Mouse (Mus musculus) myocyte (in vitro differentiated cells): ENCODE measurements around the gene Atp11a. TPM values are rescaled to one million over a fixed set of nuclear protein-coding genes. Genes with fewer than 3 reads are reported as not detected.

ENCODE experiments used
- H3K27me3 ChIP-seq: one replicate; pipeline ENCODE4 v1.6.1; 2011; ENCODE audit not compliant: control insufficient read depth, insufficient read depth, insufficient read length
- H3K36me3 ChIP-seq: one replicate; pipeline ENCODE4 v1.6.1; 2011; ENCODE audit not compliant: control insufficient read depth, insufficient read depth
- H3K4me2 ChIP-seq: one replicate; pipeline ENCODE4 v1.6.1; 2011; ENCODE audit warnings: low read depth, control low read depth
- H3K4me3 ChIP-seq: one replicate; pipeline ENCODE4 v1.5.1; 2011; ENCODE audit warnings: mild to moderate bottlenecking, control low read depth, moderate library complexity
- H3K79me2 ChIP-seq: one replicate; pipeline ENCODE4 v1.6.1; 2011; ENCODE audit not compliant: control insufficient read depth, insufficient read depth
- H3ac ChIP-seq: one replicate; pipeline ENCODE4 v1.6.1; 2011; ENCODE audit not compliant: control insufficient read depth, insufficient read length
- CEBPB ChIP-seq: IDR thresholded peaks from 2 replicates; pipeline ENCODE4 v1.6.1; 2011; ENCODE audit warnings: mild to moderate bottlenecking, moderate library complexity; ENCODE audit not compliant: poor library complexity, insufficient read depth, severe bottlenecking
- E2F4 ChIP-seq: IDR thresholded peaks from one replicate; pipeline ENCODE4 v1.6.1; 2011; ENCODE audit warnings: mild to moderate bottlenecking, control low read depth, moderate library complexity; ENCODE audit not compliant: insufficient read depth
- MAX ChIP-seq: IDR thresholded peaks from one replicate; pipeline ENCODE4 v1.6.1; 2011; ENCODE audit warnings: low read depth, mild to moderate bottlenecking, control low read depth
- MYOD1 ChIP-seq, 3 experiments: IDR thresholded peaks; one replicate each; pipeline ENCODE4 v1.6.1; 2011; ENCODE audit warnings: control low read depth in 2 of 3, low read depth in 2 of 3, mild to moderate bottlenecking in 2 of 3, moderate library complexity in 1 of 3; ENCODE audit not compliant: insufficient read length in 2 of 3, control insufficient read depth in 1 of 3
- MYOG ChIP-seq, 3 experiments: IDR thresholded peaks; one replicate each; pipeline ENCODE4 v1.6.1; 2011; ENCODE audit warnings: control low read depth in 2 of 3, low read depth in 2 of 3, mild to moderate bottlenecking in 2 of 3; ENCODE audit not compliant: insufficient read length in 2 of 3, control insufficient read depth in 1 of 3, insufficient read depth in 1 of 3
- POLR2A ChIP-seq: IDR thresholded peaks from one replicate; pipeline ENCODE4 v1.6.1; 2011; ENCODE audit warnings: low read depth, mild to moderate bottlenecking, control low read depth, moderate library complexity; ENCODE audit not compliant: insufficient read length
- POLR2AphosphoS2 ChIP-seq: IDR thresholded peaks from one replicate; pipeline ENCODE4 v1.6.1; 2011; ENCODE audit warnings: low read depth, control low read depth; ENCODE audit not compliant: insufficient read length
- REST ChIP-seq: IDR thresholded peaks from one replicate; pipeline ENCODE4 v1.6.1; 2011; ENCODE audit warnings: mild to moderate bottlenecking, control low read depth, moderate library complexity; ENCODE audit not compliant: insufficient read depth, insufficient read length
- SRF ChIP-seq: IDR thresholded peaks from one replicate; pipeline ENCODE4 v1.6.1; 2011; ENCODE audit warnings: low read depth; ENCODE audit not compliant: control insufficient read depth, insufficient read length
- TCF12 ChIP-seq: IDR thresholded peaks from one replicate; pipeline ENCODE4 v1.6.1; 2011; ENCODE audit warnings: mild to moderate bottlenecking, control low read depth; ENCODE audit not compliant: poor library complexity, insufficient read depth, severe bottlenecking
- TCF3 ChIP-seq: IDR thresholded peaks from one replicate; pipeline ENCODE4 v1.6.1; 2011; ENCODE audit warnings: low read depth, control low read depth; ENCODE audit not compliant: insufficient read length
- USF1 ChIP-seq: IDR thresholded peaks from one replicate; pipeline ENCODE4 v1.6.1; 2011; ENCODE audit warnings: low read depth, mild to moderate bottlenecking, control low read depth, moderate library complexity
- polyA plus RNA-seq: library from polyadenylated mRNA; unstranded; fragments of >200 nt; fragmentation: generic; extraction: Trizol; gene quantifications from one replicate; pipeline ENCODE4 v1.2.1, GENCODE M21; 2012; ENCODE audit warnings: missing spikeins

The Atp11a gene
- polyA plus RNA-seq, 1 experiment, result 13.8 TPM

DNA sequence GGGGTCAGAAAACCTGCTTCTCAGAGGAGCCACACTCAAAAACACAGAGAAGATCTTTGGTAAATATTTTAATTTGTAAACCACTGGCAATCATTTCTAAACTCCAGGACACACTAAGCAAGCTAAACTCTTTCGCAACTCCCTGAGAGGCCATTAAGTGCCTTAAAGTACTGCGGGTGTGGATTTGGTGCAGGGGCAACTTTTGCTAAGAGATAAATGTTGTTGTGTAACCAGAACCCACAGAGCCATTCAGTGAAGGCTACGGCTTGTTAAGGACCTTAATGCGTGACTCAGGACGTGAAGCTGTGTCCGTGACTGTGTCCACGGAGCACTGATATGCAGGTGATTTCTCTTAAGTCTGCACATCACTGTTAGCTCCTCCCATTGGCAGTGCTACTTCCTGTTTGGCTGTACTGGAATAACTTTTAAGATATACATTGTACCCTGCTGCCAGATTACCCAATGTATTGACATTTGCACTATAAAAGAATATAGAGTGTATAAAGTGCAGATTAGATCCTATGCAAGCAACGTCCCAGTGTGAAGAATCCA lies 68.9 kb downstream of the Atp11a start:
- TF ChIP-seq SRF (no peak), MAX (no peak), TCF3 (no peak), POLR2AphosphoS2 (no peak), MYOG (IDR thresholded peaks at IDR 0.05; ENCODE audit: control insufficient read depth in 1 of 3, insufficient read depth in 1 of 3, insufficient read length in 2 of 3, low read depth in 2 of 3) (no peak), CEBPB (no peak), MYOD1 (IDR thresholded peaks at IDR 0.05; ENCODE audit: control insufficient read depth in 1 of 3, insufficient read length in 2 of 3, low read depth in 2 of 3) (no peak), USF1 (no peak), E2F4 (no peak), POLR2A (no peak), REST (no peak), TCF12 (no peak)
- Histone ChIP-seq H3K79me2 (no peaks in the 10 kb centered on the region), H3K27me3 (no peaks in the 10 kb centered on the region), H3K36me3 (peaks cover 16% of the 10 kb centered on the region), H3K4me3 (no peak overlapping the region), H3ac (no peak overlapping the region), H3K4me2 (no peak overlapping the region)

GRCm38 (mm10) chr8:12827124-12827523 lies 70.3 kb downstream of the Atp11a start:
- Histone ChIP-seq H3ac (no peak overlapping the region), H3K36me3 (peaks cover 16% of the 10 kb centered on the region), H3K4me3 (no peak overlapping the region), H3K4me2 (no peak overlapping the region), H3K27me3 (no peaks in the 10 kb centered on the region), H3K79me2 (no peaks in the 10 kb centered on the region)
- no peak for TF ChIP-seq MYOG (IDR thresholded peaks at IDR 0.05; ENCODE audit: control insufficient read depth in 1 of 3, insufficient read depth in 1 of 3, insufficient read length in 2 of 3, low read depth in 2 of 3)
- TF ChIP-seq E2F4, result no peak
- no peak for TF ChIP-seq REST
- TF ChIP-seq MYOD1 (IDR thresholded peaks at IDR 0.05; ENCODE audit: control insufficient read depth in 1 of 3, insufficient read length in 2 of 3, low read depth in 2 of 3), result no peak

GRCm38 (mm10) chr8:12828298-12828697 lies 71.5 kb downstream of the Atp11a start:
- no peak for TF ChIP-seq MAX
- no peak for TF ChIP-seq CEBPB
- TF ChIP-seq E2F4, result no peak
- TF ChIP-seq USF1, result no peak
- TF ChIP-seq TCF12, result no peak
- TF ChIP-seq REST, result no peak
- no peak for TF ChIP-seq SRF
- no peak for TF ChIP-seq POLR2A
- no peak for TF ChIP-seq POLR2AphosphoS2
- no peak for TF ChIP-seq MYOG (IDR thresholded peaks at IDR 0.05; ENCODE audit: control insufficient read depth in 1 of 3, insufficient read depth in 1 of 3, insufficient read length in 2 of 3, low read depth in 2 of 3)
- TF ChIP-seq TCF3, result no peak
- H3K36me3 ChIP-seq, result peaks cover 16% of the 10 kb centered on the region
- H3ac ChIP-seq, result no peak overlapping the region
- no peaks in the 10 kb centered on the region for H3K27me3 ChIP-seq
- no peak overlapping the region for H3K4me2 ChIP-seq
- no peak overlapping the region for H3K4me3 ChIP-seq
- H3K79me2 ChIP-seq, result no peaks in the 10 kb centered on the region

DNA sequence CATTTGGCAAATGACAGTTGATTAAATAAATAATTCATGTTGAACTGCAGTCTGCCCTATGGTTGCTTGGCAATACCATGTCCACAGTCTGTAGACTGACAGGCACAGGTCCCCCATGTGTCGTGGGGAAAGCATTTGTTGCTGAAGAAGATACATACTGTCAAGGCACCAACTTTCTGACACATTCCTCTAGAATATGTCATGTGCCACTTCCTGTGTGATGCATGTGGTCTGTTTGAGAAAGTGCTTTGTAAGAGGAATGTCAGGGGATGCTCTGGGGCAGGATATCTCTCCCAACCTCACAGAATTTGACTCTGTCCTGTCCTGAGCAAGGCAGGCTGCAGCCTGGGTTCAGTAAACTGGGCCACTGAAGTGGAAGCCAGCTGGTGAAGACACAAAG lies 72.6 kb downstream of the Atp11a start:
- no peak for TF ChIP-seq POLR2A
- Histone ChIP-seq H3K4me2 (no peak overlapping the region), H3K27me3 (no peaks in the 10 kb centered on the region), H3K4me3 (no peak overlapping the region), H3K36me3 (peaks cover 16% of the 10 kb centered on the region), H3ac (no peak overlapping the region), H3K79me2 (no peaks in the 10 kb centered on the region)

DNA sequence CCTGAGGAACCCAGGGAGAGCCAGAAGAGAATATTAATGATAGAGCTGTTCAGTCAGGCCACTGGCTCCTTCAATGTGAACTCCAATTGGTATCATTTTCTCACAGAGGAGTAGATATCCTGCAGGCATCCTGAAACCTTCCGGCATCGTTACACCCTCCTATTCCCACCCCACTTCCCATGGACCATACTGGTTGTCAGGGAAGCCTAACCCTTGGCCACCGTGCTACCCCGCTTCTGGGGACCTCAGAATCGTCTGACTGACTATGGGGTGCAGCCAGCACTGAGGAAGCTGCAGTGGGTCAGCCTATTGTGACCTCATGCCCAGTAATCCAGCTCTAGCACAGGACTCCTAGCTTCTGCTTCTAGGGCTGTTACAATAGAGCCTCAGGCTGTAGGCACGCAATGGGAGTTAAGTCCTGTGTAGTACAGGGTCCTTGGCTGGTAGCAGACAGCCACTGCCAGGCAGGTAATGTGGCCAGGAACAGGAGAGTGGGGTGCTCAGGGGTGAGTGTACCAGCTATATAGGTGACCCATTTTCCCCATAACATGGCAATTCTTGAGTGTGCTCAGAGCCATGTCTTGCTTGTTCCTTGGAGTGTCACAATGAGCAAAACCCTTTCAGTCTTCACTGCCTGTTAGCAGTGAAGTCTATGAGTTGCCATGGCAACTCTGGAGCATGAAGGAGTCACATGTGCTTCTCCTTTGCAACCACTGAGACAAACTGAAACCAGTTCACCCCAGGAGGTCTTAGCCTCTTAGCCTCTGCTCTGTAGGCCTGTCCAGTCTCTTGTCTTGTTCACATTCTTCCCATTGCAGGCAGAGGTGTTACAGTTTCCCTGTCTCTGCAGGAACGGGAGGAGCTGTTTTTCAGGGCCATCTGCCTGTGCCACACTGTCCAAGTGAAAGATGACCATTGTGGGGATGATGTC lies 75.1 kb downstream of the Atp11a start:
- no peak overlapping the region for H3K4me2 ChIP-seq
- no peaks in the 10 kb centered on the region for H3K79me2 ChIP-seq
- no peaks in the 10 kb centered on the region for H3K27me3 ChIP-seq
- TF ChIP-seq MYOG (IDR thresholded peaks at IDR 0.05; ENCODE audit: control insufficient read depth in 1 of 3, insufficient read depth in 1 of 3, insufficient read length in 2 of 3, low read depth in 2 of 3), result no peak
- TF ChIP-seq POLR2AphosphoS2, result no peak
- no peak for TF ChIP-seq SRF
- no peak for TF ChIP-seq MAX
- no peak for TF ChIP-seq CEBPB
- TF ChIP-seq REST, result no peak
- TF ChIP-seq USF1, result no peak
- TF ChIP-seq POLR2A, result no peak
- no peak for TF ChIP-seq MYOD1 (IDR thresholded peaks at IDR 0.05; ENCODE audit: control insufficient read depth in 1 of 3, insufficient read length in 2 of 3, low read depth in 2 of 3)
- peaks cover 17% of the 10 kb centered on the region for H3K36me3 ChIP-seq
- no peak overlapping the region for H3ac ChIP-seq
- H3K4me3 ChIP-seq, result no peak overlapping the region
